Mouse (Mus musculus) liver, embryonic 11.5 days (tissue): ENCODE data around the gene Plin1. TPM values are rescaled to one million over a fixed set of nuclear protein-coding genes. Genes with fewer than 3 reads are reported as not detected.

ENCODE experiments used
- ATAC-seq: fragments of 200-750 bp; cut with Nextera tagmentation; replicated peaks from 2 replicates; pipeline ENCODE4 v1.8.0; 2017; ENCODE audit warnings: moderate number of reproducible peaks, mild to moderate bottlenecking, moderate TSS enrichment, moderate library complexity; ENCODE audit not compliant: low FRiP score
- DNase-seq: peaks from one replicate; pipeline ENCODE4 v3.0.0-alpha.2; 2017; ENCODE audit warnings: low spot score
- H3K27ac ChIP-seq: fragments of 300-500 bp; sonication (generic); 2 replicates; pipeline ENCODE4 v1.5.1; 2014; ENCODE audit warnings: mild to moderate bottlenecking, low read depth, low read length, control low read depth
- H3K27me3 ChIP-seq: fragments of 300-500 bp; sonication (generic); replicated peaks from 2 replicates; pipeline ENCODE4 v1.6.1; 2014; ENCODE audit warnings: low read length, mixed read lengths; ENCODE audit not compliant: control insufficient read depth, insufficient read depth
- H3K36me3 ChIP-seq: fragments of 300-500 bp; sonication (generic); 2 replicates; pipeline ENCODE4 v1.6.1; 2014; ENCODE audit warnings: mild to moderate bottlenecking, low read length, moderate library complexity, mixed read lengths; ENCODE audit not compliant: control insufficient read depth, insufficient read depth
- H3K4me1 ChIP-seq: fragments of 300-500 bp; sonication (generic); replicated peaks from 2 replicates; pipeline ENCODE4 v1.6.1; 2014; ENCODE audit warnings: low read length, mixed read lengths; ENCODE audit not compliant: control insufficient read depth, insufficient read depth
- H3K4me2 ChIP-seq: fragments of 300-500 bp; sonication (generic); 2 replicates; pipeline ENCODE4 v1.6.1; 2014; ENCODE audit warnings: mild to moderate bottlenecking, control low read depth, moderate library complexity
- H3K4me3 ChIP-seq: fragments of 300-500 bp; sonication (generic); 2 replicates; pipeline ENCODE4 v1.5.1; 2014; ENCODE audit warnings: low read depth, low read length, control low read depth
- H3K9ac ChIP-seq: fragments of 300-500 bp; sonication (generic); 2 replicates; pipeline ENCODE4 v1.6.1; 2014; ENCODE audit warnings: low read depth, low read length, control low read depth
- H3K9me3 ChIP-seq: fragments of 300-500 bp; sonication (generic); 2 replicates; pipeline ENCODE4 v1.6.1; 2016; ENCODE audit warnings: low read length, inconsistent platforms, mixed read lengths; ENCODE audit not compliant: control insufficient read depth
- WGBS: fragments of 180-500 bp; shearing (Covaris S2); extraction: QIAGEN DNeasy Blood & Tissue Kit; methylation state at CpG from one replicate; pipeline ENCODE4 v1.1.7; 2014; 5-methylcytosine and 5-hydroxymethylcytosine counted together
- polyA plus RNA-seq: library from polyadenylated mRNA; unstranded; fragments of >200 nt; fragmentation: Nextera tagmentation; extraction: Ambion mirVana; gene quantifications from 2 replicates; pipeline ENCODE4 v1.2.1, GENCODE M21; 2014

Gene Plin1
- polyA plus RNA-seq, 1 experiment from 2014 or later = not detected

DNA sequence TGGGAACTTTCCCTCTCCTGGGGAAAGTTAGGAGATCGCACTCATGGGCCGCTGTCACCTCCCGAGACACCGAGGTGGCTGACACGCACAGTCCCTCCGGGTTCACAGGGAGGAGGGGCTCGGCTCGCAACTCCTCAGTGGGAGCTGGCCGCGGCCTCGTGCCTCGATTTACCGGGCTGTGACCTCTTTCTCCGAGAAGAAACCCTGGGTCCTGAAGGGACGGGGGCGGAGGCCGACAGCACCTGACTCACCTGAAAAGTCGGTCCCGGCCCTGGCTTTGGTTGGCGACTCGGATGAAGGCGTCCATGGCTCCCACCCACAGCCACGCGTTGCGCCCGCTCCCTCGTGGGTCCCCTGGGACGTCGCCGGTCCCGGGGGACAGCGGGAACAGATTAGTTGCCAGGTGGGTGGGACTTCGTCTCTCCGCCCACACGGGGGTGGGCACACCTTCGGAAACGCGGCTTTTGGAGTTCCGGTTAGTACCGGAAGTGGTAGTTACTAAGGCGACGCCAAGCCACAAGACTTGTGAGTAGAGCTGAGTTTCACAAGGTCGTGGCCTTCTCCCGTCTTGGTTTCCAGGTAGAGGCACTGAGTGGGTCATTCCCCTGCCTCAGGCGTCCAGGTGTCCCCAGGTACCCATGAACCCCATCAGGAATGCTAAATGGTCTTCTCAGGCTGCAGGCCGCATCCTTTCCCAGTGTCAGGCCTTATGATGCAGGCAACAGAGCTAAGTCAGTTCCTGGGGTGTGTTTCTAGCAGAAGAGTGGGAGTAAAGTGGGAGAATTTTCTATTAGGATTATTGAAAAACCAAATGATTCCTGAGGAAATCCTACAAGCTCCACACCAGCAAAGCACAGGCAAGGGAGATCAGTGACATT lies 10.2 kb upstream of the Plin1 start, which contains the start of the genes Pex11a and Wdr93:
Gene Pex11a (minus strand): TSS at position 473 of the 878 bp plus-strand sequence.
Gene Wdr93 (plus strand): TSS at position 505 of the 878 bp plus-strand sequence.
- H3K4me2 ChIP-seq = peak within 1 kb of the TSS; percentile 99
- H3K36me3 ChIP-seq = no peaks in the 10 kb centered on the region
- no peaks in the 10 kb centered on the region for H3K9me3 ChIP-seq
- H3K27ac ChIP-seq = no peak within 1 kb of the TSS
- peak within 1 kb of the TSS; percentile 55 for H3K9ac ChIP-seq
- peaks cover 3% of the 10 kb centered on the region; the same call in 1 of the 2 replicates for H3K4me1 ChIP-seq
- peak; percentile 82 for ATAC-seq
- no peaks in the 10 kb centered on the region for H3K27me3 ChIP-seq
- peak within 1 kb of the TSS; percentile 69 for H3K4me3 ChIP-seq
- peak; percentile 78 for DNase-seq
- WGBS = 3% methylated on average over 46 of the region's 46 CpGs

DNA sequence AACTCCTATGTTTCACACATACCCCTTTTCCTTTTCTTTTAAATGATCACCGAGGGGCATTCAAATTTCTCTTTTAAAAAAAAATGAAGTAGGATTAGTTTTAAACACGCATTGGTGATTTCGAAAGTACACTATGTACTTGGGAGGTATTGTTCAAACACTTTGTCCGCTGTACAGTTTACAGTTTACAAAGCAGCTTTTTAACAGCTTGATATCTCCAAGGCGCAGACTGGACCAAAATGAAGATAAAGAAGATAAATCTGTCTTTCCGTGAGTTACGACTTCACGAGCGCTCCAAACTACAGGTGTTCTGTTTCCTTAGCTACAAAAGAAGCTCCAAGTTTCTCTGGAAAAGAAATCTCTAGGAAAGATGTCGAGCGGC lies 9.6 kb upstream of the Plin1 start:
- peaks cover 3% of the 10 kb centered on the region; the same call in 1 of the 2 replicates for H3K4me1 ChIP-seq
- no peaks in the 10 kb centered on the region for H3K9me3 ChIP-seq
- ATAC-seq (no peak), DNase-seq (no peak)
- WGBS = 17% methylated on average over 11 of the region's 11 CpGs
- peak overlapping the region; percentile 99 for H3K4me2 ChIP-seq
- H3K9ac ChIP-seq = peak overlapping the region; percentile 55; the same call in 1 of the 2 replicates
- H3K27me3 ChIP-seq = no peaks in the 10 kb centered on the region
- no peak overlapping the region for H3K27ac ChIP-seq
- H3K4me3 ChIP-seq = peak overlapping the region; percentile 69
- no peaks in the 10 kb centered on the region for H3K36me3 ChIP-seq

DNA sequence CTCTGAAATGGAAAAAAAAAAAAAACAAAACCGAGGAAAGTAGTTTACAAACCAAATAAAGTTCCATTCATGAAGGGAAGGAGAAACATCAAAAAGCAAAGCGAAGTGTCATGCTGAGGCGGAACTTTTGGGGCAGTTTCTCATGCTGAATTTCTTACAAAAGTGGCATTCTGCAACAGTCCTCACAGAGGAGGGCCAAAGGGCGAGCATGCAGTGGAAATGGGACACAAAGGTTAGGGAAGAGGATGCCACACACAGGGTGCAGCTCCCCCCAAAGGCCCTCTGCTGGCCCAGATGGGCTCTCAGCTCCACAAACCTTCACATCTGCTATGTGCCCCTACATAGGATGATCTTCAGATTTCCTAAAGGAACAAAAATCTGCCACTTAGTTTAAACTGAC lies 7.6 kb upstream of the Plin1 start:
- Histone ChIP-seq H3K27ac (no peak overlapping the region), H3K9me3 (no peaks in the 10 kb centered on the region), H3K9ac (no peak overlapping the region), H3K27me3 (no peaks in the 10 kb centered on the region), H3K4me3 (no peak overlapping the region), H3K4me1 (peaks cover 3% of the 10 kb centered on the region; the same call in 1 of the 2 replicates), H3K36me3 (no peaks in the 10 kb centered on the region), H3K4me2 (no peak overlapping the region)
- WGBS = 76% methylated on average over 4 of the region's 4 CpGs
- DNase-seq (no peak), ATAC-seq (no peak)

DNA sequence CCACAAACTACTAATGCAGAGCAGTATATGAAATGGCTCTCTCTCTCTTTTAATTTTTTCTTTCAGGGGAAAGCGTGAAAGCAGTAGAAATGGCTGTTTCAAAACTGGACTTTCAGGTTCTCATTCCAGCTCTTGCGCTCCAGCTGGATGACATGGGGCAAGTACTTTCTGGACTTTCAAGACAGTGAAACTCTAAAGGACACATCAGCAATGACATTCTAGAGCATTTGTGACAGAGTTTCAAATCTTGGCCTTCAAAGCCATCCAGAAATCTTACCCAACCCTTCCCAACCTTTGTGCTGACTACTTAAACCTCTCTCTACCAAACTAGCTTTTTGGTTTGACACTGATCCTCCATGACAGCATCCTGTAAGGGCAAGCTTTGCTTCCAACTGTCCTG lies 6.2 kb upstream of the Plin1 start:
- H3K4me2 ChIP-seq = no peak overlapping the region
- 96% methylated on average over 2 of the region's 2 CpGs for WGBS
- DNase-seq (no peak), ATAC-seq (no peak)
- no peaks in the 10 kb centered on the region for H3K27me3 ChIP-seq
- H3K4me3 ChIP-seq = no peak overlapping the region
- H3K9ac ChIP-seq = no peak overlapping the region
- H3K4me1 ChIP-seq = peaks cover 3% of the 10 kb centered on the region; the same call in 1 of the 2 replicates
- no peaks in the 10 kb centered on the region for H3K9me3 ChIP-seq
- no peak overlapping the region for H3K27ac ChIP-seq
- no peaks in the 10 kb centered on the region for H3K36me3 ChIP-seq

DNA sequence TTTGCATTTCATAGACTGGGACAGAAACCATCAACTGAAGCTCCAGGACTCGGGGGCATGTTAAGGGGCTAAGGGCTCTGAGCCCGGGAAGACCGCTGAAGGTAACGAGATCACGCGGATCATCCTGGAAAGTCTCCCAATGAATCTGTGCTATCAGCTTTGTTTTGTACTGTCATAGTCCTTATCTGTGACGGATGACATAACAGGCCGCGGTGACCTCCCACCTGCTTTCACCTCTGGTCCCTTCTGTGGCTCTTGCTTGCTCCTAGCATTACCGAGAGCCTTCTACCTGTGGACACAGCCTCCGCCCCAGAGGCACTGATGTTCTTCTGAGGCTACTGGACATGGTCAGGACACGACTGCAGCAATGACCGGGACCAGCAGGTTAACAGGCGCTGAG lies 3.8 kb upstream of the Plin1 start:
- H3K4me1 ChIP-seq = no peaks in the 10 kb centered on the region
- no peak overlapping the region for H3K27ac ChIP-seq
- H3K9me3 ChIP-seq = no peaks in the 10 kb centered on the region
- H3K36me3 ChIP-seq = no peaks in the 10 kb centered on the region
- no peak overlapping the region for H3K4me2 ChIP-seq
- H3K4me3 ChIP-seq = no peak overlapping the region
- DNase-seq = no peak
- 84% methylated on average over 14 of the region's 14 CpGs for WGBS
- no peaks in the 10 kb centered on the region for H3K27me3 ChIP-seq
- ATAC-seq = no peak
- H3K9ac ChIP-seq = no peak overlapping the region

DNA sequence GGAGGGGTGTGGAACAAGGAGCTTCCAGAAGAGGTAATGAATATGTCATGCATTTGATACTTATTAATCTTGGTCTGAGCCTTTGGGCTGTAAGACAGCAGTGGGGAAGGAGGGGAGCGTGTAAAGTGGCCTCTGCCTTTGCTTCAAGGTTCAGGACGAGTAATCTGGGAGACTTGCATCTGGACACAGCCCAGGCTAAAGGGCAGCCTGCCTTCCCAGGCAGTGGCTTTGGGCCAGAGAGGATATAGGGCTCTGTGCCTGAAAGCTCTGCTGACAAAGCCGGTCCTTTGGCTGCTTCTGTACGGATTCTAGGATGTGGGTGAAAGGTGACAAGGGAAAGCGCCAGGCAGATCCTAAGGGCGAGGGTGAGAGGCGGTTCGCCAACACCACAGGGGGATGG lies 1.9 kb upstream of the Plin1 start:
- ATAC-seq (no peak), DNase-seq (no peak)
- no peaks in the 10 kb centered on the region for H3K4me1 ChIP-seq
- H3K9ac ChIP-seq = no peak overlapping the region
- WGBS = 80% methylated on average over 8 of the region's 8 CpGs
- H3K4me3 ChIP-seq = no peak overlapping the region
- H3K27me3 ChIP-seq = 0 out of 2 replicates have a peak, but pooled peaks cover 3% of the 10 kb centered on the region
- no peaks in the 10 kb centered on the region for H3K36me3 ChIP-seq
- no peak overlapping the region for H3K27ac ChIP-seq
- no peaks in the 10 kb centered on the region for H3K9me3 ChIP-seq
- H3K4me2 ChIP-seq = no peak overlapping the region

DNA sequence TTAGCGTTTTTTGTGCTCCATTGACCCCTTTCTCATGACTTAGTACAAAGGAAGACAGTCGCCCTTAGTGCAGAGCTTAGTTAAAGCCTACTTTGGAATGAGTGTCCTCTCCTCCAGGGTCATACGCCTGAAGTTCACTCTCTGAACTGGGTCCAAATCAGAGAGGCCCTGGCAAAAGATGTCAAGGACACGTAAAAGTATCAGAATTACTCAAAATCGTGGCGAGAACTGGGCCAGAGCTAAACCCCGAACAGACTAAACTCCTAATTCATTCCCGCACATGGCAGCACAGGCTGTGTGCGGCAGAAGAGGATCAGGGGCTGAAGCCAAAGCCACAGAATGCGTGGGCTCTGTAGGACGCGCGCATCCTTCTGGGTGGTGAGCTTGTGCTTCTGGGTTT lies 1.3 kb downstream of the Plin1 start:
- Histone ChIP-seq H3K4me2 (no peak overlapping the region), H3K27ac (no peak overlapping the region), H3K4me1 (no peaks in the 10 kb centered on the region), H3K9me3 (no peaks in the 10 kb centered on the region), H3K4me3 (no peak overlapping the region), H3K36me3 (no peaks in the 10 kb centered on the region), H3K27me3 (peaks cover 3% of the 10 kb centered on the region; the same call in 1 of the 2 replicates), H3K9ac (no peak overlapping the region)
- ATAC-seq (no peak), DNase-seq (no peak)
- 78% methylated on average over 13 of the region's 13 CpGs for WGBS

DNA sequence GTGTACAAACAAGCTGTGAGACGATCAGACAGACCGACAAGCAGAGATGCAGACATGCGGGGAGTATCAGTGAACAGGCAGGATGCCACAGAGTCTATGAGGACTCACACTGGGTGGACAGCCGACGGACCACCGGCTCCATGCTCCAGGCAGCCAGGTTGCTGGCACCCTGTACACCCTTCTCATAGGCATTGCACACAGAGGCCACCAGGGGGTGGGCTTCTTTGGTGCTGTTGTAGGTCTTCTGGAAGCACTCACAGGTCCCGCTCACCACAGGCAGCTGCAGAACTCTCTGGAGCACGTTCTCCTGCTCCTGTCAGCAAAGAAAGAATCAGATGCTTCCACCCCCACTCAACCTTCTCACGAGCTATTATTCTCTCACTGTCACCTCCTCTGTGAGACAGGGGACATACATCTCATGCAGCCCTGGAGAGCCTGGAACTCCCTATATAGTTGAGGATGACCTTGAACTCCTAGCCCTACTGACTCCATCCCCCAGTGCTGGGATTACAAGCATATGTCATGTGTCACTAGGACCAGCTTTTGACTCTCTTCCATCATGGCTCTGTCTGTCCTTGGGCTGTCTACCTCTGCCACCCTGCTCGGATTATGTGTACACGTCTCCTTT lies 2.8 kb downstream of the Plin1 start:
- no peak for ATAC-seq
- Histone ChIP-seq H3K9me3 (no peaks in the 10 kb centered on the region), H3K36me3 (no peaks in the 10 kb centered on the region), H3K9ac (no peak overlapping the region), H3K4me2 (no peak overlapping the region), H3K27ac (no peak overlapping the region), H3K27me3 (peaks cover 7% of the 10 kb centered on the region), H3K4me3 (no peak overlapping the region), H3K4me1 (no peaks in the 10 kb centered on the region)
- DNase-seq = no peak
- 60% methylated on average over 11 of the region's 11 CpGs for WGBS
